Mouse (Mus musculus) forebrain, embryonic 12.5 days (tissue): ENCODE results near the gene Fdx1l. TPM values are rescaled to one million over a fixed set of nuclear protein-coding genes. Genes with fewer than 3 reads are reported as not detected.
A peak's percentile ranks its signal among the peaks of the same experiment; 100 is the strongest.

ENCODE experiments used
- ATAC-seq: fragments of 200-750 bp; cut with Nextera tagmentation; 2 replicates; pipeline ENCODE4 v1.8.0; 2017; ENCODE audit warnings: moderate TSS enrichment; ENCODE audit not compliant: low FRiP score
- H3K27ac ChIP-seq: fragments of 300-500 bp; sonication (generic); 2 replicates; pipeline ENCODE4 v1.5.1; 2016; ENCODE audit warnings: mild to moderate bottlenecking
- H3K27me3 ChIP-seq: fragments of 300-500 bp; sonication (generic); 2 replicates; pipeline ENCODE4 v1.6.1; 2016; ENCODE audit warnings: mild to moderate bottlenecking
- H3K36me3 ChIP-seq: fragments of 300-500 bp; sonication (generic); replicated peaks from 2 replicates; pipeline ENCODE4 v1.6.1; 2016; ENCODE audit warnings: mild to moderate bottlenecking
- H3K4me1 ChIP-seq: fragments of 300-500 bp; sonication (generic); 2 replicates; pipeline ENCODE4 v1.6.1; 2016
- H3K4me2 ChIP-seq: fragments of 300-500 bp; sonication (generic); 2 replicates; pipeline ENCODE4 v1.6.1; 2016; ENCODE audit warnings: mild to moderate bottlenecking, moderate library complexity
- H3K4me3 ChIP-seq: fragments of 300-500 bp; sonication (generic); replicated peaks from 2 replicates; pipeline ENCODE4 v1.5.1; 2016; ENCODE audit warnings: mild to moderate bottlenecking
- H3K9ac ChIP-seq: fragments of 300-500 bp; sonication (generic); 2 replicates; pipeline ENCODE4 v1.6.1; 2016; ENCODE audit warnings: mild to moderate bottlenecking
- H3K9me3 ChIP-seq: fragments of 300-500 bp; sonication (generic); 2 replicates; pipeline ENCODE4 v1.6.1; 2016
- WGBS: fragments of 180-500 bp; shearing (Covaris S2); methylation state at CpG from one replicate; pipeline ENCODE4 v1.1.7; 2016; 5-methylcytosine and 5-hydroxymethylcytosine counted together
- microRNA counts: library from miRNA; unstranded; fragments of <30 nt; microRNA quantifications from one replicate; lab custom pipeline; 2017
- microRNA-seq: library from miRNA; unstranded; fragments of <30 nt; microRNA quantifications from one replicate; pipeline ENCODE4, GENCODE M21; 2017
- polyA plus RNA-seq: library from polyadenylated mRNA; unstranded; fragments of >200 nt; fragmentation: Nextera tagmentation; extraction: Ambion mirVana; gene quantifications from 2 replicates; pipeline ENCODE4 v1.2.1, GENCODE M21; 2016

Fdx1l gene
- polyA plus RNA-seq, 1 experiment from 2014 or later: 42.6 TPM

DNA sequence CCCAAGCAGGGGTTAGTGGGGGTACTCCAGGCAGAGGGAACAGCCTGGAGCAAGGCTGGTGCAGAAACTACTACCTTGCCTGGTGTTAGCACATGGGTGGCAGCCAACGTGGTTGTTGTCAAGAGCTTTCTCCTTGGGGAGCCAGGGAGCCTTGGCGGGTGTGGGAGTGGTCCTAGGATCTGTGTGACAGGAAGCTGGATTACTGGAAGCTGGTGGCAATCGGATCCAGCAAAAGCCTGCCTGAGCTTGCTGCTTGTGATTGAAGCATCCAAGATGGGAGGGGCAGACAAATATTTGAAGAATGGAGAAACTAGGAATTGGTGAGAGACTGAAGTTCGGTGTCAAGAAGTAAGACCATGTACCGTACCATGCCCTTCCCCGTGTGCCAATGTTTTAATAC is 51.1 kb downstream of the Fdx1l start:
- WGBS: 66% methylated on average over 6 of the region's 6 CpGs
- peaks cover 50% of the 10 kb centered on the region for H3K27me3 ChIP-seq
- ATAC-seq: no peak

DNA sequence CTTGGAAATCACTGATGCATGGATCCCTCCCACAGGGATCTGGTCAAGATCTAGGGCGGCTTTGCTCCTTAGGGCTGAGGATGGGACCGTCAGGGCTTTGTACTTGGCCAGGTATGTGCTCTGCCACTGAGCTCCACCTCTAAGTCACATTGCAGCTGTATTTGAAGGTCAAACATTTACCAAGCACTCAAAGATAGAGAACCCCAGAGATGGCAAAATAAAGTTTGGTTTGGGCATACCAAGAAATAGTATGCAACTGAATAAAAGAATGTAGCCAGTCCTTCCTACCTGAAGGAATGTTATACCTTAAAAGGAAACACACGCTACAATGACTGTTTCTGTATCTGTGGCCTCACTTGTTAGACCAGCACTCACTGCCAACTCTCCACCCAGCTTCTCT is 52.1 kb downstream of the Fdx1l start:
- H3K36me3 ChIP-seq: no peaks in the 10 kb centered on the region
- H3K9me3 ChIP-seq: no peaks in the 10 kb centered on the region
- no peak for ATAC-seq
- 77% methylated on average over 3 of the region's 3 CpGs for WGBS
- H3K4me3 ChIP-seq: no peak overlapping the region
- no peak overlapping the region for H3K9ac ChIP-seq
- H3K4me2 ChIP-seq: no peak overlapping the region
- no peaks in the 10 kb centered on the region for H3K4me1 ChIP-seq
- peaks cover 50% of the 10 kb centered on the region for H3K27me3 ChIP-seq
- H3K27ac ChIP-seq: no peak overlapping the region

More for the DNA sequence above, 51.1 kb downstream of the Fdx1l start:
- no peaks in the 10 kb centered on the region for H3K4me1 ChIP-seq
- no peak overlapping the region for H3K4me3 ChIP-seq
- no peak overlapping the region for H3K9ac ChIP-seq
- no peaks in the 10 kb centered on the region for H3K36me3 ChIP-seq
- H3K4me2 ChIP-seq: no peak overlapping the region
- H3K9me3 ChIP-seq: no peaks in the 10 kb centered on the region
- H3K27ac ChIP-seq: no peak overlapping the region

DNA sequence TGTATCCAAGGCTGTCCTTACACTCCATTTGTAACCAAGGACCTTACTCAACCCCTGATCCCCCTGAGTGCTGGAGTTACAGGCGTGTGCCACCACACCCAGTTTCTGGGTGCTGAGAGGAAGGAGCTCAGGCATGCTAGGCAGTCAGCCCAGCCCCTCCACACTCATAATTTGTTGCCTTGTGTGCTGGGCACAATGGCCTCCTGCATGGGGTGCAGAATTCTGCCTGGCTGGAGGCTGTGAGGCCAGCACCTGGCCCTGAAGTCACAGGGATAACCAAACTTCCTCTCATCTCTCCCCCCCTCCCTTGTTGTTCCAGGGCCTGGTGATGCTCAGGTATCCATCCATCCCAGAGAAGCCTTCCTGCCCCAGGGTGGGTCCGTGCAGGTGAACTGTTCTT is 54.8 kb downstream of the Fdx1l start:
- Histone ChIP-seq H3K27ac (no peak overlapping the region), H3K4me1 (peaks cover 12% of the 10 kb centered on the region), H3K27me3 (peaks cover 65% of the 10 kb centered on the region), H3K36me3 (no peaks in the 10 kb centered on the region), H3K4me3 (no peak overlapping the region), H3K4me2 (no peak overlapping the region), H3K9ac (no peak overlapping the region), H3K9me3 (no peaks in the 10 kb centered on the region)
- no peak for ATAC-seq
- WGBS: 70% methylated on average over 2 of the region's 2 CpGs

MicroRNAs within 50 kb of the gene (microRNA counts, 519-probe panel; counts per million panel counts)
- 4,565 counts per million, percentile 59 among the panel's probes with 10 or more counts for microRNA mmu-miR-1900 (lab: Ali Mortazavi, UCI)

Small RNA genes lying within 50 kb of the gene (microRNA-seq; reads per million reads assigned to microRNA genes)
- gene Mir1900 (not detected), gene Mir7082 (0.97 reads per million)

Other genes with a start within 250 kb of the Fdx1l start
- gene A230050P20Rik, start 205.0 kb downstream of the Fdx1l start, polyA plus RNA-seq: 1.4 and 1.5 TPM in 2 replicates
- 6.0 and 6.2 TPM in 2 replicates for gene Angptl6, start 193.9 kb downstream of the Fdx1l start, polyA plus RNA-seq
- gene Ppan, start 185.4 kb downstream of the Fdx1l start, polyA plus RNA-seq: 63.2 and 66.9 TPM in 2 replicates
- 313 and 319 TPM in 2 replicates for gene Eif3g, start 175.0 kb downstream of the Fdx1l start, polyA plus RNA-seq
- gene Dnmt1, start 113.7 kb downstream of the Fdx1l start, polyA plus RNA-seq: 134 and 153 TPM in 2 replicates
- gene S1pr2, start 96.8 kb downstream of the Fdx1l start, polyA plus RNA-seq: 13.1 and 16.5 TPM in 2 replicates
- 110 and 111 TPM in 2 replicates for gene Mrpl4, start 70.9 kb downstream of the Fdx1l start, polyA plus RNA-seq
- gene Icam1, start 57.6 kb downstream of the Fdx1l start, polyA plus RNA-seq: 3.7 and 3.8 TPM in 2 replicates
- gene Icam4, start 44.2 kb downstream of the Fdx1l start, polyA plus RNA-seq: 1.5 and 1.9 TPM in 2 replicates
- 0.13 TPM in 2 replicates for gene Icam5, start 41.5 kb downstream of the Fdx1l start, polyA plus RNA-seq
- 0.79 and 2.7 TPM in 2 replicates for gene Zglp1, start 6.5 kb downstream of the Fdx1l start, polyA plus RNA-seq
- 0.51 and 2.2 TPM in 2 replicates for gene Gm49373, start 518 bp downstream of the Fdx1l start, polyA plus RNA-seq
- 2.0 and 2.8 TPM in 2 replicates for gene Gm38431, start 18.4 kb upstream of the Fdx1l start, polyA plus RNA-seq
- gene Raver1, start 18.4 kb upstream of the Fdx1l start, polyA plus RNA-seq: 74.2 and 82.7 TPM in 2 replicates
- gene Tyk2, start 57.6 kb upstream of the Fdx1l start, polyA plus RNA-seq: 12.8 TPM in 2 replicates
- gene Cdc37, start 76.4 kb upstream of the Fdx1l start, polyA plus RNA-seq: 260 and 272 TPM in 2 replicates
- 12.8 and 14.5 TPM in 2 replicates for gene Pde4a, start 92.1 kb upstream of the Fdx1l start, polyA plus RNA-seq
- 47.5 and 49.6 TPM in 2 replicates for gene Keap1, start 165.7 kb upstream of the Fdx1l start, polyA plus RNA-seq
- 0.33 and 0.38 TPM in 2 replicates for gene S1pr5, start 174.8 kb upstream of the Fdx1l start, polyA plus RNA-seq
- gene Atg4d, start 191.7 kb upstream of the Fdx1l start, polyA plus RNA-seq: 47.4 and 50.7 TPM in 2 replicates
- gene Kri1, start 214.4 kb upstream of the Fdx1l start, polyA plus RNA-seq: 19.5 and 20.8 TPM in 2 replicates
- 70.6 and 74.5 TPM in 2 replicates for gene Cdkn2d, start 217.8 kb upstream of the Fdx1l start, polyA plus RNA-seq
- 3.3 TPM in 2 replicates for gene Ap1m2, start 238.7 kb upstream of the Fdx1l start, polyA plus RNA-seq
- 76.9 and 80.1 TPM in 2 replicates for gene Slc44a2, start 247.1 kb upstream of the Fdx1l start, polyA plus RNA-seq